Mouse (Mus musculus): ENCODE data around the gene Slc29a1. TPM values are rescaled to one million over a fixed set of nuclear protein-coding genes. Genes with fewer than 3 reads are reported as not detected.
A peak's percentile ranks its signal among the peaks of the same experiment; 100 is the strongest.

Gene Slc29a1
- polyA plus RNA-seq, 1 experiment from 2014 or later = 49.4 TPM

GRCm38 (mm10) chr17:45580958-45581477 is 18.4 kb downstream of the Slc29a1 start:
- Histone ChIP-seq H3K36me3 (ENCODE audit: control insufficient read depth, insufficient read depth, low read length) (no peaks in the 10 kb centered on the region), H3K9me3 (ENCODE audit: control insufficient read depth, low read length) (no peaks in the 10 kb centered on the region), H3K4me1 (replicated peaks; ENCODE audit: control insufficient read depth, insufficient read depth) (0 out of 2 replicates have a peak, but pooled peaks cover 5% of the 10 kb centered on the region), H3K4me2 (replicated peaks; ENCODE audit: low read depth) (peak overlapping the region; percentile 25; the same call in 1 of the 2 replicates), H3K27me3 (ENCODE audit: control insufficient read depth, insufficient read depth, low read length) (no peaks in the 10 kb centered on the region), H3K9ac (ENCODE audit: low read length) (peak overlapping the region; percentile 31; the same call in 1 of the 2 replicates), H3K27ac (replicated peaks) (peak overlapping the region; percentile 71), H3K4me3 (ENCODE audit: low read depth, low read length) (no peak overlapping the region)
- DNase-seq (ENCODE audit: low spot score) = peak; percentile 68
- peak; percentile 72 for ATAC-seq (ENCODE audit: low FRiP score, low TSS enrichment)
- WGBS = 16% methylated on average over 12 of the region's 12 CpGs
- TF ChIP-seq CTCF (IDR thresholded peaks at IDR 0.05; ENCODE audit: low read depth) (no peak), EP300 (optimal IDR thresholded peaks at IDR 0.05) (peak; percentile 46)

- Histone ChIP-seq H3K4me1 (replicated peaks; ENCODE audit: control insufficient read depth, insufficient read depth) (0 out of 2 replicates have a peak, but pooled peaks cover 3% of the 10 kb centered on the region), H3K36me3 (ENCODE audit: control insufficient read depth, insufficient read depth, low read length) (no peaks in the 10 kb centered on the region), H3K4me2 (replicated peaks; ENCODE audit: low read depth) (no peak overlapping the region), H3K27me3 (ENCODE audit: control insufficient read depth, insufficient read depth, low read length) (no peaks in the 10 kb centered on the region), H3K9ac (ENCODE audit: low read length) (no peak overlapping the region), H3K27ac (replicated peaks) (peak overlapping the region; percentile 36; the same call in 1 of the 2 replicates), H3K9me3 (ENCODE audit: control insufficient read depth, low read length) (no peaks in the 10 kb centered on the region), H3K4me3 (ENCODE audit: low read depth, low read length) (no peak overlapping the region)
- no peak for TF ChIP-seq CTCF (IDR thresholded peaks at IDR 0.05; ENCODE audit: low read depth)
- no peak for TF ChIP-seq EP300 (optimal IDR thresholded peaks at IDR 0.05)
- no peak for DNase-seq (ENCODE audit: low spot score)
- ATAC-seq (ENCODE audit: low FRiP score, low TSS enrichment) = peak; percentile 31; the same call in 1 of the 2 replicates
- 59% methylated on average over 4 of the region's 4 CpGs for WGBS
Measured at GRCm38 (mm10) chr17:45579554-45579953, 19.9 kb downstream of the Slc29a1 start.

GRCm38 (mm10) chr17:45578843-45579242 is 20.6 kb downstream of the Slc29a1 start:
- H3K4me2 ChIP-seq (replicated peaks; ENCODE audit: low read depth) = no peak overlapping the region
- H3K4me1 ChIP-seq (replicated peaks; ENCODE audit: control insufficient read depth, insufficient read depth) = no peaks in the 10 kb centered on the region
- 66% methylated on average over 7 of the region's 7 CpGs for WGBS
- no peak for ATAC-seq (ENCODE audit: low FRiP score, low TSS enrichment)
- H3K9ac ChIP-seq (ENCODE audit: low read length) = no peak overlapping the region
- no peak overlapping the region for H3K4me3 ChIP-seq (ENCODE audit: low read depth, low read length)
- peak overlapping the region; percentile 80 for H3K27ac ChIP-seq (replicated peaks)
- DNase-seq (ENCODE audit: low spot score) = no peak
- TF ChIP-seq EP300 (optimal IDR thresholded peaks at IDR 0.05) (no peak), CTCF (IDR thresholded peaks at IDR 0.05; ENCODE audit: low read depth) (peak; percentile 77)
- H3K9me3 ChIP-seq (ENCODE audit: control insufficient read depth, low read length) = no peaks in the 10 kb centered on the region
- no peaks in the 10 kb centered on the region for H3K27me3 ChIP-seq (ENCODE audit: control insufficient read depth, insufficient read depth, low read length)
- H3K36me3 ChIP-seq (ENCODE audit: control insufficient read depth, insufficient read depth, low read length) = no peaks in the 10 kb centered on the region

GRCm38 (mm10) chr17:45578242-45578641 is 21.2 kb downstream of the Slc29a1 start:
- 38% methylated on average over 5 of the region's 5 CpGs for whole genome bisulfite sequencing
- no peak for ATAC-seq (ENCODE audit: low FRiP score, low TSS enrichment)

GRCm38 (mm10) chr17:45575123-45575897 is 24.1 kb downstream of the Slc29a1 start:
- WGBS = 87% methylated on average over 8 of the region's 8 CpGs
- no peaks in the 10 kb centered on the region for H3K27me3 ChIP-seq (ENCODE audit: control insufficient read depth, insufficient read depth, low read length)
- H3K9me3 ChIP-seq (ENCODE audit: control insufficient read depth, low read length) = no peaks in the 10 kb centered on the region
- peak overlapping the region; percentile 35; the same call in 1 of the 2 replicates for H3K27ac ChIP-seq (replicated peaks)
- no peak overlapping the region for H3K9ac ChIP-seq (ENCODE audit: low read length)
- ATAC-seq (ENCODE audit: low FRiP score, low TSS enrichment) (no peak), DNase-seq (ENCODE audit: low spot score) (no peak)
- no peak overlapping the region; the same call in 1 of the 2 replicates for H3K4me2 ChIP-seq (replicated peaks; ENCODE audit: low read depth)
- peaks cover 11% of the 10 kb centered on the region for H3K36me3 ChIP-seq (ENCODE audit: control insufficient read depth, insufficient read depth, low read length)
- TF ChIP-seq CTCF (IDR thresholded peaks at IDR 0.05; ENCODE audit: low read depth) (no peak), EP300 (optimal IDR thresholded peaks at IDR 0.05) (no peak)
- no peaks in the 10 kb centered on the region for H3K4me1 ChIP-seq (replicated peaks; ENCODE audit: control insufficient read depth, insufficient read depth)
- no peak overlapping the region for H3K4me3 ChIP-seq (ENCODE audit: low read depth, low read length)

More at GRCm38 (mm10) chr17:45578242-45578641, 21.2 kb downstream of the Slc29a1 start:
- Histone ChIP-seq H3K9me3 (ENCODE audit: control insufficient read depth, low read length) (no peaks in the 10 kb centered on the region), H3K27ac (replicated peaks) (peak overlapping the region; percentile 80), H3K4me3 (ENCODE audit: low read depth, low read length) (no peak overlapping the region), H3K9ac (ENCODE audit: low read length) (no peak overlapping the region), H3K36me3 (ENCODE audit: control insufficient read depth, insufficient read depth, low read length) (no peaks in the 10 kb centered on the region), H3K27me3 (ENCODE audit: control insufficient read depth, insufficient read depth, low read length) (no peaks in the 10 kb centered on the region), H3K4me2 (replicated peaks; ENCODE audit: low read depth) (no peak overlapping the region), H3K4me1 (replicated peaks; ENCODE audit: control insufficient read depth, insufficient read depth) (no peaks in the 10 kb centered on the region)
- DNase-seq (ENCODE audit: low spot score) = no peak
- TF ChIP-seq EP300 (optimal IDR thresholded peaks at IDR 0.05) = no peak
- no peak for TF ChIP-seq CTCF (IDR thresholded peaks at IDR 0.05; ENCODE audit: low read depth)

All from stomach, postnatal 0 days (tissue).